Mouse (Mus musculus): ENCODE measurements around the gene Gpr65. TPM values are rescaled to one million over a fixed set of nuclear protein-coding genes. Genes with fewer than 3 reads are reported as not detected.

Gpr65 gene
- 0.93 and 1.8 TPM in 2 replicates for polyA plus RNA-seq (2015; fragmentation: Nextera tagmentation; extraction: Ambion mirVana)

DNA sequence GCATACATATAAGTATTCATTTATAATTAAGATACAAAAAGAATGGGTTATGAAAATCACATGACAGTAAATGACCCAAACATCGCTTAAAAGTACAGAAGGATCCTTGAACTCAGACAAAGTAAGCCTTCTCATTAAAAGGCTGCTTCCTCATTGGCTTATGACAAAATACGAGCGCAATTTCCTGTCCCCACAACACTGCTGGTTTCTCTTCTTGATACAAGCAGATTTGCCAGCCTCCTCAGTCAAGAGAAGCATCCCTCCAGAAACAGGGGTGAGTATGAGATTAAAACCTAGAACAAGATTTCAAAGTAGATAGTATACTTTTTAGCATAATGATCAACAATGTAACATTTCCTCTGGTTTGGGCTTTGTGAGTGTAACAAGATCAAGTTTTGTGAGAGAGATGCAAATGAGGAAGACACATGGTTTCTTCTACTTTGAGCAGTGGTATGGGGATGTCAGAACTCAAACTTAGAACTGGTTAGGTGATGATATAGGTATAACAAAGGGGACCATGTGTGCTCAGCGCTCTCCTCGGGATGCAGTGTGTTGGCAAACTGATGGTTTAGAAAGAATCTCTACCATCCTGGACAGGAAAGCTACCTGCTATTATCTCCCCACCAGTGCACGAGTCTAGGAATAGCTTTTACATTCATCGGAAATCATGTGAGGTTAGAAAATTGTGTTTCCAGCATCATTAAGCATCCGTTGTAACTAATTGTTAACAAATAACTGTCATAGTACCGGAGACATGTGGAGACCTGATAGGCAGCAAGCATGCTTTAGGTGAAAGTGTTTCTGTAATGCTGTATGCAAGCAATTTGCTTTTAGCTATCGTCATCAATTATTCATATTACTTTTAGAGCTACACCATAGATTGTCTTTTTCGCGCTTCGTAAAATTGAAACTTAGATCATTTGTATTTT lies at the start of gene Gpr65:
TSS of gene Gpr65 (plus strand) at position 195 of the 929 bp plus-strand sequence.

GRCm38 (mm10) chr12:98258845-98259517 lies 9.5 kb upstream of the Gpr65 start, which contains the start of gene Galc:
TSS of gene Galc (minus strand) at chr12:98259459.

Other genes with a start within 250 kb of the Gpr65 start
- 2.8 and 3.6 TPM in 2 replicates for gene Galc, start 9.2 kb upstream of the Gpr65 start, polyA plus RNA-seq (2015; fragmentation: Nextera tagmentation; extraction: Ambion mirVana)

All from urinary bladder, postnatal 0 days (tissue).